Mouse (Mus musculus) hindbrain, embryonic 11.5 days (tissue): ENCODE data around the gene Rps27. TPM values are rescaled to one million over a fixed set of nuclear protein-coding genes. Genes with fewer than 3 reads are reported as not detected.
"Not testable (repeated sequence)": the region's sequence is repeated elsewhere in the genome, so short reads cannot be mapped to it uniquely, and the experiment has no call there.

Experiments used
- ATAC-seq: fragments of 200-750 bp; cut with Nextera tagmentation; 2 replicates; pipeline ENCODE4 v1.8.0; 2017; ENCODE audit warnings: mild to moderate bottlenecking, moderate TSS enrichment, moderate library complexity; ENCODE audit not compliant: low FRiP score
- DNase-seq: peaks from one replicate; pipeline ENCODE4 v3.0.0-alpha.2; 2015; ENCODE audit warnings: low spot score
- H3K27ac ChIP-seq: fragments of 300-500 bp; sonication (generic); 2 replicates; pipeline ENCODE4 v1.5.1; 2014; ENCODE audit warnings: mild to moderate bottlenecking, low read depth, low read length
- H3K27me3 ChIP-seq: fragments of 300-500 bp; sonication (generic); 2 replicates; pipeline ENCODE4 v1.6.1; 2014; ENCODE audit warnings: mild to moderate bottlenecking, low read length, moderate library complexity, mixed read lengths; ENCODE audit not compliant: control insufficient read depth, insufficient read depth
- H3K36me3 ChIP-seq: fragments of 300-500 bp; sonication (generic); 2 replicates; pipeline ENCODE4 v1.6.1; 2014; ENCODE audit warnings: mild to moderate bottlenecking, low read length, moderate library complexity, mixed read lengths; ENCODE audit not compliant: control insufficient read depth, insufficient read depth
- H3K4me1 ChIP-seq: fragments of 300-500 bp; sonication (generic); replicated peaks from 2 replicates; pipeline ENCODE4 v1.6.1; 2014; ENCODE audit warnings: low read length, mixed read lengths; ENCODE audit not compliant: control insufficient read depth, insufficient read depth
- H3K4me2 ChIP-seq: fragments of 300-500 bp; sonication (generic); replicated peaks from 2 replicates; pipeline ENCODE4 v1.6.1; 2014; ENCODE audit warnings: mild to moderate bottlenecking, low read depth, low read length
- H3K4me3 ChIP-seq: fragments of 300-500 bp; sonication (generic); 2 replicates; pipeline ENCODE4 v1.5.1; 2014; ENCODE audit warnings: low read depth, low read length
- H3K9ac ChIP-seq: fragments of 300-500 bp; sonication (generic); 2 replicates; pipeline ENCODE4 v1.6.1; 2014; ENCODE audit warnings: low read depth, low read length
- H3K9me3 ChIP-seq: fragments of 300-500 bp; sonication (generic); 2 replicates; pipeline ENCODE4 v1.6.1; 2016; ENCODE audit warnings: low read length; ENCODE audit not compliant: control insufficient read depth
- WGBS: fragments of 180-500 bp; shearing (Covaris S2); extraction: QIAGEN DNeasy Blood & Tissue Kit; methylation state at CpG from one replicate; pipeline ENCODE4 v1.1.7; 2014; 5-methylcytosine and 5-hydroxymethylcytosine counted together
- polyA plus RNA-seq: library from polyadenylated mRNA; unstranded; fragments of >200 nt; fragmentation: Nextera tagmentation; extraction: Ambion mirVana; gene quantifications from 2 replicates; pipeline ENCODE4 v1.2.1, GENCODE M21; 2014

Gene Rps27
- polyA plus RNA-seq, 1 experiment from 2014 or later: 1,121 TPM

GRCm38 (mm10) chr3:90252659-90253058, 39.2 kb upstream of the Rps27 start:
- not testable (repeated sequence) for ATAC-seq, DNase-seq
- 94% methylated on average over 2 of the region's 2 CpGs for WGBS

DNA sequence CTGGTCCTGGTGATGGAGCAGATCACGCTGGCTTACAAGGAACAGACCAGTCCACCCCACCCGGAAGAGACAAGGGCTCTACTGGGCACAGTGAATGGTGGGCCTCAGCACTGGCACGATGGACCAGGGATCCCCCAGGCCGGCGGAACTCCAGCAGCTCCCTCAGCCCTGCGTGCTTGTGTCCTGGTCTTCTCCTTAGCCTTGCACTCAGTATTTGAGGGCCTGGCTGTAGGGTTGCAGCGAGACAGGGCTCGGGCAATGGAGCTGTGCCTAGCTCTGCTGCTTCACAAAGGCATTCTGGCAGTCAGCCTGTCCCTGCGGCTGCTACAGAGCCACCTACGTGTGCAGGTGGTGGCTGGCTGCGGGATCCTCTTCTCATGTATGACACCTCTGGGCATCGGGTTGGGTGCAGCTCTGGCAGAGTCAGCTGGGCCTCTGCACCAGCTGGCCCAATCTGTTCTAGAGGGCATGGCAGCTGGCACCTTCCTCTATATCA, 38.3 kb upstream of the Rps27 start:
- ATAC-seq, H3K4me2 ChIP-seq, H3K27ac ChIP-seq, H3K36me3 ChIP-seq, H3K9ac ChIP-seq, H3K9me3 ChIP-seq, H3K27me3 ChIP-seq, H3K4me3 ChIP-seq, DNase-seq: not testable (repeated sequence)
- peaks cover 11% of the 10 kb centered on the region for H3K4me1 ChIP-seq
- 92% methylated on average over 10 of the region's 12 CpGs for WGBS

More at GRCm38 (mm10) chr3:90252659-90253058, 39.2 kb upstream of the Rps27 start:
- not testable (repeated sequence) for H3K4me1 ChIP-seq, H3K27ac ChIP-seq, H3K9ac ChIP-seq, H3K27me3 ChIP-seq, H3K9me3 ChIP-seq, H3K4me3 ChIP-seq, H3K36me3 ChIP-seq, H3K4me2 ChIP-seq

DNA sequence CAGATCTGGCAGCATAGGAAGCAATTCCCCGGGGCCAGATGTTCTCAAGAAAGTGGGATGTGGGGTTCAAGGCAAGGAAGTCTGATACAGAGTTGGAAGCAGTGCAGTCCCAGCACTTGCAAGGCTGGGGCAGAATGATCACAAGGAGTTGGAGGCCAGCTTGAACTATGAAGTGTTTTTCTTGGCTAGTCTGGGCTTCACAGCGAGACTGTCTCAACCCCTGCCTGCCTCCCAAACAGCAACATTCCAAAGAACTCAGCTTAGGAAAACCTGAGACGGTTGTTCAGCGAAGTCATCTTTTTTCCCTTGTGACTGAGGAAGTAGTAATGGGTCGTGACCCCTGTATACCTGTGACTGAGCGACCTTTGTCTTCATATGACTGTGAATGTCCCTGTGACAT, 37.3 kb upstream of the Rps27 start:
- DNase-seq (no peak), ATAC-seq (no peak)
- no peaks in the 10 kb centered on the region for H3K27me3 ChIP-seq
- no peak overlapping the region for H3K4me3 ChIP-seq
- no peak overlapping the region for H3K27ac ChIP-seq
- 90% methylated on average over 6 of the region's 6 CpGs for WGBS
- H3K4me2 ChIP-seq: no peak overlapping the region
- no peak overlapping the region for H3K9ac ChIP-seq
- H3K36me3 ChIP-seq: no peaks in the 10 kb centered on the region
- H3K9me3 ChIP-seq: no peaks in the 10 kb centered on the region
- peaks cover 11% of the 10 kb centered on the region for H3K4me1 ChIP-seq

GRCm38 (mm10) chr3:90248746-90249100, 35.3 kb upstream of the Rps27 start:
- no peak for ATAC-seq
- Histone ChIP-seq H3K9me3 (no peaks in the 10 kb centered on the region), H3K4me1 (peaks cover 6% of the 10 kb centered on the region; the same call in 1 of the 2 replicates), H3K4me2 (peak overlapping the region; percentile 70), H3K27ac (no peak overlapping the region), H3K36me3 (no peaks in the 10 kb centered on the region), H3K9ac (peak overlapping the region; percentile 76), H3K4me3 (peak overlapping the region; percentile 58), H3K27me3 (no peaks in the 10 kb centered on the region)
- no peak for DNase-seq
- WGBS: 14% methylated on average over 10 of the region's 10 CpGs

DNA sequence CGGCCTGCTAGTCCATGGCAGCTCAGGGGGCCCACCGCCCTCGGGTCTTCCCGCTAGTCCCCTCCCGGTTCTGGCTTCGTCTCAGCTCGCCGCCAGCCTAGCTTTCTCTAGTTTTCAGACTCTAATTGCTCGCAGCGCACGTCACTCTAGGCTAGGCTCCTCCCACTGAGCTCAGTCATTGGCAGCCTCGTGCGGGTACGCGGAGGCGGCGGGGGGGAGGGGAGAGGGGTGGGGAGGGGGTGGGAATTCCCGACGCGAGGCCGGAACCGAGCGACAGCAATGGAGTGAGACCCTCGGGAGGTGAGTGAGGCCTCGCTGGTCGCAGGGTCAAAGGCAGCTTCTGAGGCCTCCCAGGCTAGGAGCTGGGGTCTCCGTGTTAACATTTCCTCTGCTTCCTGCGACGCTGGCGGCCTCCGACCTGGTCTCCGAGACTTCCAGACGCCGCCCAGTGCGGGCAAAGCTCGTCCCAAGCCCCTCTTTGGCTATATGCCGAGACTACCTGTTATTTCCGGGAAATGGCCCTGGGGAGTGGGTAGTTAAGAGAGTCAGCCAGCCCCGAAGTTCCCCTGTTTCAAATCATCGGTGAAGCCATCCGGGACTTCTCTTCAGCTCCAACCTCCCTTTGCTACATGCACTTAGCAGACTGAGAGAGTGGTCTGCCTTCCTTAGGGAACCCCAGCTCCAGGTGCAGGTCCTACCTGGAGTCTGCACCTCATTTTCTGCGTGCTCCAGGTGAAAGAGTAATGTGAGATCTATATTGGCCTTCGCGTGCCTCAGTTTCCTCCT, 34.7 kb upstream of the Rps27 start, which contains the start of gene Slc39a1:
Gene Slc39a1 (plus strand): TSS at position 213 of the 786 bp plus-strand sequence.
- H3K9me3 ChIP-seq: no peaks in the 10 kb centered on the region
- WGBS: 0% methylated on average over 36 of the region's 44 CpGs
- peak; percentile 96 for ATAC-seq

DNA sequence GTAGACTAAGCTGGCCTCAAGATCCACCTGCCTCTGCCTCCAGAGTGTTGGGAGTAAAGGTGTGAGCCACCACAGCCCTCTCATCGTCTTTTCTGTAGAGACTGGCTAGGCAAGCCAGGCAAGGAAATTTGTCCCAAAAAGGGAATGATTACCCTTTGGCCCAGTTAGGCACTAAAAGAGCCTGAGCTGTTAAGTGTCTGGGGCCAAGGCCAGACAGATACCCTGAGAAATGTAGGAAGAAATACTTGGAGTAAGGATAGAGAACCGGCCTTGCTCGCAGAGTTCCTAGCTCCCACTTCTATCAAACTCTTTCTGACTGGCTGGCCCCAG, 34.1 kb upstream of the Rps27 start:
- no peaks in the 10 kb centered on the region for H3K27me3 ChIP-seq
- H3K4me3 ChIP-seq: peak overlapping the region; percentile 58
- WGBS: 1% methylated on average over 3 of the region's 3 CpGs
- DNase-seq (no peak), ATAC-seq (peak; percentile 41; the same call in 1 of the 2 replicates)
- H3K9ac ChIP-seq: peak overlapping the region; percentile 63
- H3K36me3 ChIP-seq: no peaks in the 10 kb centered on the region
- peaks cover 6% of the 10 kb centered on the region; the same call in 1 of the 2 replicates for H3K4me1 ChIP-seq
- peak overlapping the region; percentile 70 for H3K27ac ChIP-seq
- peak overlapping the region; percentile 70 for H3K4me2 ChIP-seq
- H3K9me3 ChIP-seq: no peaks in the 10 kb centered on the region

More for the DNA sequence above, 34.7 kb upstream of the Rps27 start, which contains the start of gene Slc39a1:
- H3K4me1 ChIP-seq: peaks cover 6% of the 10 kb centered on the region; the same call in 1 of the 2 replicates
- DNase-seq: peak; percentile 95
- H3K27me3 ChIP-seq: no peaks in the 10 kb centered on the region
- H3K9ac ChIP-seq: peak within 1 kb of the TSS; percentile 76
- peak within 1 kb of the TSS; percentile 70 for H3K27ac ChIP-seq
- H3K4me3 ChIP-seq: peak within 1 kb of the TSS; percentile 58
- H3K4me2 ChIP-seq: peak within 1 kb of the TSS; percentile 70
- H3K36me3 ChIP-seq: no peaks in the 10 kb centered on the region

DNA sequence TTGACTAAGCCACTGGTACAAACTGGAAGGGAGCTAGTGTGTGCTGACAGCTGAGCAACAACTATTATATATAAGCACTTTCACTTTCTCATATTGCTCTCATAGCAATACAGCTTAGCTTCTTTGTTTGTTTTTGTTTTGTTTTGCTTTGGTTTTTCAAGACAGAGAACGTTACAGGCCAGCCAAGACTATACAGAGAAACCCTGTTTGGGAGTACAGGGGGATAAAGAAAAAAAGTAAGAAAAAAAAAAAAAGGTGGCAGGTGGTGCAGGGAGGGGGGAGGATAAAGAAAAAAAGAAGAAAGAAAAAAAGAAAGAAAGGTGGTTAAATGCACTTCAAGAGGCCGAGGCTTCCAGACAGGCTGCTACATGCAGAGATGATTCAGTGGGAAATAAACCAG, 32.0 kb upstream of the Rps27 start:
- ATAC-seq: no peak
- WGBS: 76% methylated on average over 2 of the region's 2 CpGs

DNA sequence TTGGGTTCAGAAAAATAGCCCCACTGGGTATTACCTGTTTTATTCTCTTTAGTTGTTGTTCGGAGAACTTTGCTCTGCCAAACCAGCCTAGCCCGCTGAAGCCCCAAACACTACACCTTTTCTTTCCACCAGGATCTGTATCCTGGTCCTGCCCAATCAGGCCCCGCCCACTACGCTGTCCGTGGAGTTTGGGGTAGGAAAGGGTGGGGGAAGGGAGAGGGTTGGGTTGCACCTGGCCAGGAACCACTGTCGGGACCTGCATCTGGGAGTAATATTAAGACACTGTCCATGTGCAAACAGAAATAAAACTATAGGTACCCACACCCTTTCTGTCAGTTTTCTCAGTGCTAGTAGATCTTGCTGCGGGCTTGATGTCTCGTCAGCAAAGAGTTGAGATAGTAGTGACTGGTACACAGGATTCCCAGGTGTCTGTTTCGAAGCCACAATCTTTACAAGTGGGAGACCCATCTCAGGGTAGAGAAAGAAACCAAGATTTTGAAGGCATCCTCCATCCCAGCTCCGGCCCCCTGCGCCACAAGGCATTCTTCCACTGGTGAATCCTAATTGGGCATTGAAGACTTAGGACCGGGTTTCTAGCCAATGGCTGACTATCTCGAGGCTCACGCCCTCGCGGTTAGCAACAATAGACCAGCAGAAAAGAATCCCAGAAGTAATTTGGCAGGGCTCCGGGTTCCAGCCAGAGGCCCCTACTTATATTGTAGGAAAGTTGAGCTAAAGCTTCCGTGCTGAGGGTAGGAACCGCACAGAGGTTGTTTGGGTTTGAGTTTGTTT, 29.7 kb upstream of the Rps27 start, which contains the start of gene Creb3l4:
Gene Creb3l4 (minus strand): TSS at position 529 of the 792 bp plus-strand sequence.
- Histone ChIP-seq H3K27me3 (no peaks in the 10 kb centered on the region), H3K9ac (peak within 1 kb of the TSS; percentile 16), H3K9me3 (no peaks in the 10 kb centered on the region), H3K4me1 (peaks cover 3% of the 10 kb centered on the region; the same call in 1 of the 2 replicates), H3K4me3 (peak within 1 kb of the TSS; percentile 25), H3K36me3 (no peaks in the 10 kb centered on the region), H3K27ac (no peak within 1 kb of the TSS), H3K4me2 (peak within 1 kb of the TSS; percentile 49)
- ATAC-seq: peak; percentile 63
- 3% methylated on average over 19 of the region's 19 CpGs for WGBS
- peak; percentile 75 for DNase-seq

More for the DNA sequence above, 32.0 kb upstream of the Rps27 start:
- Histone ChIP-seq H3K4me2 (no peak overlapping the region), H3K4me3 (no peak overlapping the region), H3K4me1 (peaks cover 6% of the 10 kb centered on the region; the same call in 1 of the 2 replicates), H3K27ac (no peak overlapping the region), H3K27me3 (no peaks in the 10 kb centered on the region), H3K9ac (no peak overlapping the region), H3K36me3 (no peaks in the 10 kb centered on the region), H3K9me3 (no peaks in the 10 kb centered on the region)
- DNase-seq: no peak
